Mouse (Mus musculus) Patski (cell line): ENCODE results near the gene Tppp3. TPM values are rescaled to one million over a fixed set of nuclear protein-coding genes. Genes with fewer than 3 reads are reported as not detected.

Source experiments
- ATAC-seq: fragments of 100-300 bp; one replicate; pipeline ENCODE4 v1.8.0; 2021
- CTCF ChIA-PET: fragments of 350-600 bp; sonication (Branson Sonifier 250); formaldehyde crosslinking; loops from one replicate; lab custom pipeline; 2022; ENCODE audit warnings: inconsistent platforms; lab: Charles Lee
- POLR2A ChIA-PET: fragments of 350-600 bp; sonication (Branson Sonifier 250); formaldehyde crosslinking; loops from one replicate; lab custom pipeline; 2022; ENCODE audit warnings: antibody characterized with exemption, inconsistent platforms; lab: Charles Lee
- DNase-seq: peaks from one replicate; pipeline ENCODE4 v3.0.0-alpha.2; 2011; ENCODE audit warnings: low read depth, low spot score
- H3K27me3 ChIP-seq: fragments of 371-371 bp; one replicate; pipeline ENCODE4 v1.5.1; 2021
- CTCF ChIP-seq: fragments of 100-300 bp; IDR thresholded peaks from one replicate; pipeline ENCODE4 v1.5.1; 2021
- in situ Hi-C: fragments of 300-500 bp; cut with MboI; formaldehyde crosslinking; loops from 3 replicates; pipeline ENCODE4 v1.11.1; 2018; ENCODE audit warnings: low pct_unique_long_range_greater_than_20kb, mixed read lengths
- polyA plus RNA-seq: library from polyadenylated mRNA; unstranded; gene quantifications from one replicate; pipeline ENCODE4 v1.2.3, GENCODE M21; 2021

Tppp3 gene
- polyA plus RNA-seq, 1 experiment from 2014 or later: 2.7 TPM

DNA sequence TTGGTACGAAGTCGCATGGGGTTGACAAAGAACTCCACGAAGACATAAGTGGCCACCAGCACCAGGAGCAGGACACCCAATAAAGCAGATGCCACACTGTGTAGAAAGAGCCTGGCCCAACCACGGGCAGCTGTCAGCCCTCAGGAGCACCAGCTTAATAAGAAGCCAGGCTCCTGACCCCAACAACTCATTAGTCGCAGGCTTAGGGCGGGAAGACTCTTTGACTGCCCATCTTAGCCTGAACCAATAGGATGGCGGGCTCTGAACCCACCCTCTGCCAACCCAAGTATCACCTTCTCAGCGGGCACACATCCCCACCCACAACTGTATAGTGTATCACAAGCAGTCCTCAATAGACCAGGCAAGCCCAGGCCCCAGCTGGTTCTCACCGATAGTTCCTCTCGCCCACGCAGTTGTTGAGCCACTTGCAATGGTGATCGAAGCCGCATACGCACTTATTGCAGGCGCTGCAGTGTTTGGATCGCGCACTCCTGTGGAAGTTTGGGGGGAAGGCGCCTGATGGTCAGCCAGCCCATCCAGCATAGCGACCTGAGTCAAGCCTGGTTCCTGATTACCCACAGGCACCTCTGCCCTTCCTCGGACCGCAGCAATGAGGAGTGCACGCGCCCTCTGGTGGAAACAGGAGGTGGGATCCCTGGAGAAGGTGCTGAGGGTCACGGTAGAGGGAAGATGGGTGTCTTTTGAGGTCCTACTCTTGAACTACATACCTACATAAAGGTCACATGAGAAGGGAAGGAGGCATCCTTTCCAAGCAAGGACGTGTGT, 5.5 kb upstream of the Tppp3 start:
- no peak for TF ChIP-seq CTCF
- DNase-seq (no peak), ATAC-seq (no peak)
- CTCF ChIA-PET: interaction anchor here (0.7 to 2.9 kb wide), 10 partner anchors 8 to 68 kb away, joined by 3 to 11 read pairs (median 3); no protein-coding TSS in a partner anchor
- POLR2A ChIA-PET: no interaction called here
- in situ Hi-C loops: no loop called here
- H3K27me3 ChIP-seq: no peaks in the 10 kb centered on the region

GRCm38 (mm10) chr8:105476161-105476560, 4.8 kb upstream of the Tppp3 start:
- in situ Hi-C loops: no loop called here
- no peak for TF ChIP-seq CTCF
- ChIA-PET CTCF (interaction anchor here (0.7 to 1.9 kb wide), 5 partner anchors 9 to 79 kb away, joined by 3 to 5 read pairs (median 3); no protein-coding TSS in a partner anchor), POLR2A (no interaction called here)
- ATAC-seq: no peak
- DNase-seq: no peak
- H3K27me3 ChIP-seq: no peaks in the 10 kb centered on the region

GRCm38 (mm10) chr8:105475742-105476141, 4.4 kb upstream of the Tppp3 start:
- in situ Hi-C loops: no loop called here
- POLR2A ChIA-PET: interaction anchor here (0.9 kb wide), 1 partner anchor 10 kb away, joined by 3 read pairs; no protein-coding TSS in a partner anchor
- no peak for TF ChIP-seq CTCF
- DNase-seq: no peak
- CTCF ChIA-PET: interaction anchor here (0.9 to 1.9 kb wide), 4 partner anchors 9 to 78 kb away, joined by 3 to 5 read pairs (median 3); no protein-coding TSS in a partner anchor
- ATAC-seq: no peak
- no peaks in the 10 kb centered on the region for H3K27me3 ChIP-seq

DNA sequence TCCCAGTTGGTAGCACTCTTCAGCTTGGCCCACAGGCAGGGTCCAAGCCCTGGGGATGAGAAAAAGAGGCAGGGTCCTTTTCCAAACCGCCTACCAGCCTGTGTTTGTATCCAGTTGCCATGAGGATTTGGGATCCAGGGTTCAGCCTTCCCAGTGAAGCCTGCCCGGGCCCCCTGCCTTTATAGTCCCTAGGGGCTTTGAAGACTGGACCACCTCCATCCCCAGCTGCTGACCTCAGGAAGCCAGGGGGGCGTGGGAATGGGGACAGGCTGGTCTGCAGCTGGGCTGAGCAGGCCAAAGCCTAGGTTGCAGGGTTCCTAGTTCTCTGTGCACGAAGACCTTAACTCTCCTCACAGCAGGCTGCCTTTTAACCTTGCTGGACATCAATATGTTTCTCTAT, 3.9 kb upstream of the Tppp3 start:
- TF ChIP-seq CTCF: no peak
- DNase-seq: no peak

GRCm38 (mm10) chr8:105474680-105475079, 3.4 kb upstream of the Tppp3 start:
- DNase-seq: no peak
- in situ Hi-C loops: no loop called here
- no peaks in the 10 kb centered on the region for H3K27me3 ChIP-seq
- CTCF ChIA-PET: interaction anchor here (1.1 to 2.4 kb wide), 3 partner anchors 9 to 15 kb away, joined by 4 to 5 read pairs (median 5); no protein-coding TSS in a partner anchor
- POLR2A ChIA-PET: interaction anchor here (0.9 kb wide), 1 partner anchor 9 kb away, joined by 3 read pairs; no protein-coding TSS in a partner anchor
- ATAC-seq: no peak
- no peak for TF ChIP-seq CTCF

More for the DNA sequence above, 3.9 kb upstream of the Tppp3 start:
- no peak for ATAC-seq
- ChIA-PET POLR2A (interaction anchor here (0.9 kb wide), 1 partner anchor 10 kb away, joined by 3 read pairs; no protein-coding TSS in a partner anchor), CTCF (interaction anchor here (1.1 to 1.9 kb wide), 4 partner anchors 9 to 78 kb away, joined by 3 to 5 read pairs (median 4); no protein-coding TSS in a partner anchor)
- in situ Hi-C loops: no loop called here
- H3K27me3 ChIP-seq: no peaks in the 10 kb centered on the region

- in situ Hi-C loops: no loop called here
- ATAC-seq: no peak
- H3K27me3 ChIP-seq: no peaks in the 10 kb centered on the region
- DNase-seq: no peak
- ChIA-PET POLR2A (no interaction called here), CTCF (interaction anchor here (1.1 to 2.4 kb wide), 3 partner anchors 8 to 14 kb away, joined by 4 to 5 read pairs (median 5); no protein-coding TSS in a partner anchor)
- no peak for TF ChIP-seq CTCF
These were observed 2.7 kb upstream of the Tppp3 start for GRCm38 (mm10) chr8:105473816-105474606.

DNA sequence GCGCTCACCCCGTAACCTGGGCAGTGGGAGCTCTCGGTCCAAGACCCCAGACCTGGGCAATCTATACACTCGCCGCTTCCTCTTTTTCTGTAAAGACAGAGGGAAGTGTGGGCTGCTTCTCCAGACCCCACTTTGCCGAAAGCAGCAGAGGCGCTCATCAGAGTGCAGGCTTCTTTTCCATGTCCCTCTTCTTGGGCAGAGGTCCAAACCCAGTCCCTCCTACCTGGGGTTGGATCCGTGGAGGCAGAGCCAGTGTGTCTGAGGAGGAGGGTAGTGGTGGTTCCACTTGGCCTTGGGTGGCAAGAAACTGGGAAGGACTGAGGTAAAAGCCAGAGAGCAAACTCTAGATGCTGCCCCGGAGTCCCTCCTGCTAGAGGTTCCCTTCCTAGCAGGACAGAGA, 1.7 kb upstream of the Tppp3 start:
- ChIA-PET CTCF (interaction anchor here (1.0 to 2.4 kb wide), 2 partner anchors 8 to 12 kb away, joined by 3 to 5 read pairs; no protein-coding TSS in a partner anchor), POLR2A (no interaction called here)
- H3K27me3 ChIP-seq: no peaks in the 10 kb centered on the region
- no peak for TF ChIP-seq CTCF
- in situ Hi-C loops: no loop called here
- ATAC-seq: no peak
- no peak for DNase-seq

DNA sequence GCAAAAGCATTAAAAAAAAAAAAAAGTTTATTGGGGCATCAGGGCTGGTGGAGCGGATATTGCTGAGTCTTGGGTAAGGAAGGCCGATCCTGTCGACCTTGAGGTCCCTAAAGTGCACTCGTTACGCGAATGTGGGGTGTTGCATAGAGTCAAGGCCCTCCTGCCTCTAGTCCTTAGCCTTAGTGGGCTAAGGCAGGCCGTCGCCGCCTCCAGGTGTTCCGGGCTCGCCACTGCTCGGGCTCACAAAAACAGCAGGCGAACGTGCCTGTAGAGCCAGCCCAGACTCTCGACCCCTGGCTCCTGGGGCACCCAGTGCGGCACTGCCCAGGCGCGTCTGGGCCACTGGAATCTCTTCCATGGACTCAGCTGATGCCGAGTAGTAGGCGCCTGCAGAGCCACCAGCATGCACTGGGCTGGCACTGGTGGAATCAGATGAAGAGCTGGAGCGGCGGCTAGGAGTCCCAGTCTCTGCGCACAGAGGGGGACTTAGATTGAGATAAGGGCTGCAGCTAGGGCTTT, 1.1 kb upstream of the Tppp3 start:
- TF ChIP-seq CTCF: no peak
- no peak for ATAC-seq
- ChIA-PET CTCF (interaction anchor here (1.0 to 2.4 kb wide), 2 partner anchors 8 to 12 kb away, joined by 3 to 5 read pairs; no protein-coding TSS in a partner anchor), POLR2A (no interaction called here)
- no peak for DNase-seq
- in situ Hi-C loops: no loop called here
- no peaks in the 10 kb centered on the region for H3K27me3 ChIP-seq

DNA sequence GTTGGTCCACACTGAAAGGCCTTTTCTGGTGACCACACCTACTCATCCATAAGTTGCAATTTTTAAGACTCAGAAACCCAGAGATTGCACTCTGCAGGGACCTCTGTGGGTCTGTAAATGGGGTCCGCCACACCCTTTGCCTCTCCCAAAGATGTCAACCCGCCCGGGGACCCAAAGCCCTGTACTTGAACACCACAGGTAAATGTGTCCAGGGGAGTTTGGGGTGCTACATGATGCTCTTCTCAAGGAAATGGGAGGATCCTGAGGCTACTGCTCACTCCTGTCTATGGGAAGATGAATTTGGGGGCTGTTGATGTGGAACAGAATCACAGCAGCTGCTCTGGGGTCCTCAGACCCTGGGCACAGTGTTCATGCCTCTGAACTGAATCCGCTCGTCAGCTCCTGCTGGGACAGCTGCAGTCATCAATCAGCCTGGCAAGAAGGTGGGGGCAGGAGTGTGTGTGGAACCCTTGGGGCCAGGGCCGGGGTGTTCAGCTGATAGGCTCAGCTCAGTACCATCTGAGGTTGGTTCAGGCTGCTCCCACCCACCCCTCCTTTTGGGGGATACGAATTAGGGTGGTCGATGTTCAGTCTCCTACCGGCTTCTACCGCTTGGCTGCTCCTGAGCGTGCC, 529 bp downstream of the Tppp3 start:
- no peak for TF ChIP-seq CTCF
- in situ Hi-C loops: no loop called here
- H3K27me3 ChIP-seq: no peaks in the 10 kb centered on the region
- ATAC-seq (no peak), DNase-seq (no peak)
- CTCF ChIA-PET: interaction anchor here (1.0 kb wide), 1 partner anchor 14 kb away, joined by 3 read pairs; no protein-coding TSS in a partner anchor
- POLR2A ChIA-PET: interaction anchor here (0.6 to 1.7 kb wide), 2 partner anchors 10 to 106 kb away, joined by 3 to 9 read pairs; no protein-coding TSS in a partner anchor
